Mouse (Mus musculus) telencephalon, adult 2 months (tissue): ENCODE measurements around the gene Fstl1.
A peak's percentile ranks its signal among the peaks of the same experiment; 100 is the strongest.

Experiments used
- DNase-seq: peaks from one replicate; pipeline ENCODE4 v3.0.0-alpha.2; 2011; ENCODE audit warnings: low read depth, low spot score

The Fstl1 gene

GRCm38 (mm10) chr16:37787558-37788194, 11.0 kb downstream of the Fstl1 start:
- DNase-seq: no peak

- no peak for DNase-seq
Observed at GRCm38 (mm10) chr16:37788367-37789014, 11.8 kb downstream of the Fstl1 start.

GRCm38 (mm10) chr16:37789015-37789381, 12.3 kb downstream of the Fstl1 start:
- no peak for DNase-seq

GRCm38 (mm10) chr16:37789394-37789920, 12.8 kb downstream of the Fstl1 start:
- no peak for DNase-seq

GRCm38 (mm10) chr16:37790008-37790780, 13.5 kb downstream of the Fstl1 start:
- no peak for DNase-seq

GRCm38 (mm10) chr16:37790781-37791175, 14.1 kb downstream of the Fstl1 start:
- no peak for DNase-seq

GRCm38 (mm10) chr16:37795651-37796150, 19.0 kb downstream of the Fstl1 start:
- no peak for DNase-seq

- DNase-seq: no peak
Observed at GRCm38 (mm10) chr16:37796270-37796669, 19.6 kb downstream of the Fstl1 start.

GRCm38 (mm10) chr16:37801097-37801496, 24.4 kb downstream of the Fstl1 start:
- DNase-seq: no peak

- peak; percentile 72 for DNase-seq
Observed at GRCm38 (mm10) chr16:37802686-37803295, 26.1 kb downstream of the Fstl1 start.

- no peak for DNase-seq
Observed at GRCm38 (mm10) chr16:37803387-37803950, 26.8 kb downstream of the Fstl1 start.

GRCm38 (mm10) chr16:37805746-37806495, 29.2 kb downstream of the Fstl1 start:
- no peak for DNase-seq

- no peak for DNase-seq
Observed at GRCm38 (mm10) chr16:37807269-37807668, 30.6 kb downstream of the Fstl1 start.

GRCm38 (mm10) chr16:37808866-37809622, 32.4 kb downstream of the Fstl1 start:
- no peak for DNase-seq

GRCm38 (mm10) chr16:37809623-37809992, 32.9 kb downstream of the Fstl1 start:
- no peak for DNase-seq

GRCm38 (mm10) chr16:37811874-37812273, 35.2 kb downstream of the Fstl1 start:
- no peak for DNase-seq

GRCm38 (mm10) chr16:37812474-37812886, 35.8 kb downstream of the Fstl1 start:
- DNase-seq: peak; percentile 80

GRCm38 (mm10) chr16:37813691-37814382, 37.2 kb downstream of the Fstl1 start:
- no peak for DNase-seq

- peak; percentile 93 for DNase-seq
Observed at GRCm38 (mm10) chr16:37814383-37814971, 37.8 kb downstream of the Fstl1 start.
